Comparison of ENCODE assay signal across 8 mouse cellular contexts in the genomic region with DNA sequence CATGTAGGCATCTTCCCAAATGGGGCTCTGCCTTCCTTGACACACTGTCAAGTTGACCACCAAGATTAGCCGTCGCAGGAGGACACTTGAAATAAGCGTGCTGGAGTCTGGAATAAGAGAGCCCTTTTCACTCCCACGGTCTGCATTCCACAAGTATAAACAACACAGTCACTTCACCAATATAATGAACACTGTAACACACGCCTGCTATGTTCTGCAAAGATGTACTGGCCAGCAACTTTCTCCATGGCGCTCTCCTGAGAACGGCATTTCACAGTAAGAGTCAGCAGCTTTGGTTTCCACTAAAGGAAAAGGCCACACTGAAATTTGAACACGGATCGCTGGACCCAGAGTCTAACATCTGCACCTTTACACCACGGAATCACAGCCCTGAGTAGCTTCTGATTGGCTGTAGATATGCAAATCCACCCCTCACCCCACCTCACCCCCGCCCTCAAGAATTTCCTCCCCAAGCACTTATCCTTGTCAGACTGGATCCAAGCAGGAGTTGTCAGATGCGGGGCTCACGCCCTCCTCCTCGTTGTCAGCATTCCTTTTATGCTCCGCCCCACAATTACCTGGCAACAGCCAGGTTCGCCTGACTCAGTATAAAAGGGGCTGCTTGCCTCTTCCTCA. TPM values are rescaled to one million over a fixed set of nuclear protein-coding genes. Genes with fewer than 3 reads are reported as not detected.
A peak's percentile ranks its signal among the peaks of the same experiment; 100 is the strongest.
DNase-seq lines count a peak whose midpoint lies in the region; ATAC-seq lines count a peak whose summit lies in the region.

No protein-coding gene starts in this region.

- ATAC-seq in embryonic facial prominence, embryonic 14.5 days (ENCODE audit: low read depth), result peak; percentile 67
- ATAC-seq in kidney, embryonic 14.5 days (ENCODE audit: low FRiP score, low TSS enrichment), result peak; percentile 57; the same call in 1 of the 2 replicates
- ATAC-seq in cerebellum, adult (ENCODE audit: insufficient number of reproducible peaks, low FRiP score, low TSS enrichment), result no peak

- intact Hi-C loops in gastrocnemius, postnatal 36 days (cut with DNase I), result loop anchor here (5.0 kb wide), 1 partner anchor 194 kb away; no protein-coding TSS in a partner anchor

- H3K27ac ChIP-seq in embryonic facial prominence, embryonic 14.5 days (replicated peaks; ENCODE audit: low read depth, low read length), result 0 out of 2 replicates have a peak overlapping the region, but pooled peaks have one; percentile 11
- no peak overlapping the region for H3K27ac ChIP-seq in kidney, embryonic 14.5 days (ENCODE audit: low read depth, low read length)
- H3K27ac ChIP-seq in midbrain, embryonic 10.5 days (replicated peaks), result no peak overlapping the region

- no peaks in the 10 kb centered on the region for H3K27me3 ChIP-seq in embryonic facial prominence, embryonic 14.5 days (replicated peaks; ENCODE audit: control insufficient read depth, insufficient read depth, low read length)
- H3K27me3 ChIP-seq in kidney, embryonic 14.5 days (ENCODE audit: control insufficient read depth, insufficient read depth, low read length), result no peaks in the 10 kb centered on the region
- peaks cover 65% of the 10 kb centered on the region for H3K27me3 ChIP-seq in midbrain, embryonic 10.5 days (ENCODE audit: low read depth, poor library complexity, severe bottlenecking)

- H3K36me3 ChIP-seq in embryonic facial prominence, embryonic 14.5 days (ENCODE audit: control insufficient read depth, insufficient read depth, low read length), result no peaks in the 10 kb centered on the region
- H3K36me3 ChIP-seq in kidney, embryonic 14.5 days (ENCODE audit: control insufficient read depth, insufficient read depth, low read length), result no peaks in the 10 kb centered on the region
- H3K36me3 ChIP-seq in midbrain, embryonic 10.5 days, result no peaks in the 10 kb centered on the region

- peak; percentile 75 for DNase-seq in WW6 (ENCODE audit: low read depth, low spot score)
- DNase-seq in embryonic facial prominence, embryonic 14.5 days (ENCODE audit: low spot score), result peak; percentile 87
- DNase-seq in midbrain, embryonic 10.5 days (ENCODE audit: low spot score), result peak; percentile 37
- DNase-seq in ovary, postnatal 36 days (ENCODE audit: low spot score), result no peak
- DNase-seq in ovary, postnatal 14 days (ENCODE audit: low spot score), result no peak
- no peak for DNase-seq in gastrocnemius, postnatal 36 days

- H3K9me3 ChIP-seq in embryonic facial prominence, embryonic 14.5 days (ENCODE audit: control insufficient read depth, low read length), result no peaks in the 10 kb centered on the region
- H3K9me3 ChIP-seq in kidney, embryonic 14.5 days (ENCODE audit: control insufficient read depth, low read length), result no peaks in the 10 kb centered on the region
- H3K9me3 ChIP-seq in midbrain, embryonic 10.5 days (replicated peaks), result no peaks in the 10 kb centered on the region

- H3K9ac ChIP-seq in embryonic facial prominence, embryonic 14.5 days (ENCODE audit: low read depth, low read length), result no peak overlapping the region
- no peak overlapping the region for H3K9ac ChIP-seq in kidney, embryonic 14.5 days (ENCODE audit: low read depth, low read length)

- WGBS in embryonic facial prominence, embryonic 14.5 days, result 5% methylated on average over 16 of the region's 16 CpGs
- WGBS in kidney, embryonic 14.5 days, result 3% methylated on average over 16 of the region's 16 CpGs
- 4% methylated on average over 16 of the region's 16 CpGs for WGBS in midbrain, embryonic 10.5 days

- peaks cover 13% of the 10 kb centered on the region for H3K4me1 ChIP-seq in embryonic facial prominence, embryonic 14.5 days (ENCODE audit: control insufficient read depth, insufficient read depth, low read length)
- H3K4me1 ChIP-seq in kidney, embryonic 14.5 days (ENCODE audit: control insufficient read depth, insufficient read depth, low read length), result peaks cover 8% of the 10 kb centered on the region; the same call in 1 of the 2 replicates
- H3K4me1 ChIP-seq in midbrain, embryonic 10.5 days, result peaks cover 35% of the 10 kb centered on the region

- peak overlapping the region; percentile 29 for H3K4me2 ChIP-seq in embryonic facial prominence, embryonic 14.5 days (ENCODE audit: low read depth, low read length)
- H3K4me2 ChIP-seq in kidney, embryonic 14.5 days (replicated peaks; ENCODE audit: low read depth, low read length), result peak overlapping the region; percentile 26

- H3K4me3 ChIP-seq in embryonic facial prominence, embryonic 14.5 days (ENCODE audit: low read depth, low read length), result no peak overlapping the region
- no peak overlapping the region for H3K4me3 ChIP-seq in kidney, embryonic 14.5 days (ENCODE audit: low read length)
- peak overlapping the region; percentile 35 for H3K4me3 ChIP-seq in midbrain, embryonic 10.5 days

RNA-seq across cellular contexts. Expression of a gene that starts 9.2 kb away (rescaled TPM):
- not detected in 2 replicates for polyA plus RNA-seq in embryonic facial prominence, embryonic 14.5 days (2014; fragmentation: Nextera tagmentation; extraction: Ambion mirVana)
- not detected in 2 replicates for polyA plus RNA-seq in kidney, embryonic 14.5 days (2014; fragmentation: Nextera tagmentation; extraction: Ambion mirVana)
- polyA plus RNA-seq in midbrain, embryonic 10.5 days (2016; fragmentation: Nextera tagmentation; extraction: Ambion mirVana), result not detected in 2 replicates
- not detected for total RNA-seq in gastrocnemius, postnatal 36 days (2021)

RNA-seq across cellular contexts. Expression of a gene that starts 25.7 kb away (rescaled TPM):
- polyA plus RNA-seq in embryonic facial prominence, embryonic 14.5 days (2014; fragmentation: Nextera tagmentation; extraction: Ambion mirVana), result 9.9 and 10.5 TPM in 2 replicates
- 3.1 and 4.6 TPM in 2 replicates for polyA plus RNA-seq in kidney, embryonic 14.5 days (2014; fragmentation: Nextera tagmentation; extraction: Ambion mirVana)
- 7.0 and 8.4 TPM in 2 replicates for polyA plus RNA-seq in midbrain, embryonic 10.5 days (2016; fragmentation: Nextera tagmentation; extraction: Ambion mirVana)
- total RNA-seq in gastrocnemius, postnatal 36 days (2021), result 100 to 1,000 TPM; 178 to 198 TPM

RNA-seq across cellular contexts. Expression of a gene that starts 55.1 kb away (rescaled TPM):
- 2.7 and 3.1 TPM in 2 replicates for polyA plus RNA-seq in embryonic facial prominence, embryonic 14.5 days (2014; fragmentation: Nextera tagmentation; extraction: Ambion mirVana)
- 0.71 and 1.8 TPM in 2 replicates for polyA plus RNA-seq in kidney, embryonic 14.5 days (2014; fragmentation: Nextera tagmentation; extraction: Ambion mirVana)
- 0.62 and 0.67 TPM in 2 replicates for polyA plus RNA-seq in midbrain, embryonic 10.5 days (2016; fragmentation: Nextera tagmentation; extraction: Ambion mirVana)
- 1 to 10 TPM; 5.2 to 5.8 TPM for total RNA-seq in gastrocnemius, postnatal 36 days (2021)

Comparison
In these comparisons a context has a peak if more than half of its experiments do, and no peak if none do; other contexts are left out.
1. DNase-seq: peak in WW6 (single experiment), embryonic facial prominence, embryonic 14.5 days (single experiment) and midbrain, embryonic 10.5 days (single experiment); none in ovary, postnatal 36 days (single experiment), ovary, postnatal 14 days (single experiment) and gastrocnemius, postnatal 36 days (0 of 2).